Mouse (Mus musculus) adrenal gland, adult (tissue): ENCODE measurements at regions not wholly inside any gene's neighbourhood (a gene's known extent, or its start where the extent isn't known, plus 50 kb on each side); places are given as distances from the start of the nearest gene placed in this dataset.

ENCODE experiments used
- DNase-seq, 2 experiments: peaks; one replicate each; pipeline ENCODE4 v3.0.0; 2022 to 2023; ENCODE audit warnings: low spot score in 1 of 2; ENCODE audit not compliant: inconsistent age in 2 of 2

DNA sequence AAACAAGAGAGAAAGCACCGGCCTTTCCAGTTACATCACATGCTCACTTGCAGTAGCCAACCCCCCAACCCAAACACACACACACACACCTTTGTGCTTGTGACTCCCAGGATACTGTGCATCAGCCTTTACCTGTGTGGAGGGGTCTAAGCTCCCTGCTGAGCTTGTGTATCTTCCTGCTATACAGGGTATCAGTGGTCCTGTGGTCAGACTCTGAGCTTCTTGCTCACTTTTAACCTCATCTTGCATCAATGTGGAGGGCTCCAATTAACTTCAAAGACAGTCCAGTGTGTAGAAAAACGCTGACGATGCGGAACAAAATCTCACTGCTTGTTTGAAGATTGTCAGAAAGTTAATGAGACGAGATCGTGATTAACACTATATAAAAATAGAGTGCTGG lies 71.4 kb upstream of the Gypa start:
- DNase-seq = no peak

DNA sequence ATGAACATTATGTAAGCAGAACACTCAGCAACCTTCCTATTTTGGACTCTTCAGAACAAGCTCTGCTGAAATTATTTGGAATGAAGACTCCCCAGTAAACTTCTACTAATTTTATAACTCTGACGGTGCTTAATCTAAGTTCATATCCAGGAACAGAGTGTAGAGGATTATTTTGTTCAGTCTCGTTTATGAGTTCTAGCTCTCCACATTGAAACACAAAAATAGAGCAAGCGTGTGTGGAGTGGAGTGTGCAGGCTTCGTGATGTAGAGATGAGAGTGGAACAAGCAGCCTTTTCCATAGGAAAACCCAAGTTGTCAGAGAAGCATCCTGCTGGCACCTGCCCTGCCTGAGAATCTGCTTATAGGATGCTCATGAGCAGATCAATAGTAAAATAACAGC lies 77.5 kb upstream of the Gypa start:
- no peak for DNase-seq

DNA sequence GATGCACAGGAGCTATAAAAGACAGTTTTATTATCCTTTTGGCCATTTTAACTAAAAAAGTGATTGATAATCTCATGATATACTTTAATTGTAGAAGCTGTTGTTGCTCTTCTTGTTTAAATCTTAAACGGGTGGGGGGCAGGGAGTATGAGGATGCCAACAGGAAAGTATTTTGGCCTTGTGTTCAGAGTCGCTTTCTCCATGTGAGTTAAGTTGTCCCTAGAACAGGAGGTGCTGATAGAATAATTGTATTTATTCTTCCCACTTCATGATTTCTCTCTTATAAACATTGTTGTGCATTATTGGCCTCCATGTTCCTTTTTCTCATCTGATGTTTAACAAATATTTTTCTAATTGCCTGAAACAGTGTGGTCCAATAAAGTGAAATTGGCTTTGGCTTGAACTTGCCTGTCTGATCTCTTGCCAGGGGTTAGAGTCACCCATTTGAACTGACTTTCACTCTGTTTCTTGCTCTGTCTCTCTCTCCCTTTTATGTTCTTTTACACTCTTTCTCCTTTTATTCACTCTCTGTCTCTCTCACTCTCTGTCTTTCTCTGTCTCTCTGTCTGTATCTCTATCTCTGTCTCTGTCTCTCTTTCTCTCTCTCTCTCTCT lies 93.9 kb upstream of the Gypa start:
- DNase-seq = no peak

DNA sequence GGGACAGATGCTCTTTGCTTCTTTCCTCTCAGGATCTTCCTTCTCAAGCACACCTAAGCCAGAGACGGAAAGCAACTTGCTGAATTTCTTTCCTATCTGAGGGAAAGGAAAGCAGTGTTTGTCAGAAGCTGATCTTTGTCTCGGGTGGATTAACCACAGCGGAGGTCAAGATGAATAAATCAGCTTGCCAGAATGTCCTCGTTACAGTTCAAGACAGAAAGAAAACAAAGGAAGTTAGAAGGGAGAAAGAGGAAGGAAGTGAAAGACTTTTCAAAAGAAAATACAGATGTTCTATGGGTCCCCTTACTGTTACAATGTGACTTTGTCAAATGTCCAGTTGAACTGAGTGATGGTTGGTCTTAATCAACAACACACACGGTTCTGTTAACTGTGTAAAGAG lies 98.6 kb upstream of the Gypa start:
- no peak for DNase-seq

DNA sequence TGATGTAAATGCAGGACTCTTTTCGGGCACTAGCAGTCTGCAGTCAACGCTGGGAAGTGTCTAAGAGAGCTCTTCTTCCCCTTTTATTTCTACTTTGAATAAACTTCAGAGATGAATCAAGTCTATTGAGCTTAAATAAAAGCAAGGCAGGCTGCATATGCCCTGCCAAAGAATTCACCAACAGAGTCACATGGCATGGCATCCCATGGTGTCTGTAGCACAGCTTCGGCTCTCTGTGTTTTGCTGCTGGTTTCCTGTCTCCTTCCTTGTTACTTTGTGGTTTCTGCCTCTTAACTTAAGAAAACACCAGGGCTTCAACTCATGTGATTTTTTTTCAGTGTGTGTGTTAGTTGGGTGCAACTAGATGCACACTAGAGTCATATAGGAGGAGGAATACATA lies 100.5 kb upstream of the Gypa start:
- DNase-seq = no peak

DNA sequence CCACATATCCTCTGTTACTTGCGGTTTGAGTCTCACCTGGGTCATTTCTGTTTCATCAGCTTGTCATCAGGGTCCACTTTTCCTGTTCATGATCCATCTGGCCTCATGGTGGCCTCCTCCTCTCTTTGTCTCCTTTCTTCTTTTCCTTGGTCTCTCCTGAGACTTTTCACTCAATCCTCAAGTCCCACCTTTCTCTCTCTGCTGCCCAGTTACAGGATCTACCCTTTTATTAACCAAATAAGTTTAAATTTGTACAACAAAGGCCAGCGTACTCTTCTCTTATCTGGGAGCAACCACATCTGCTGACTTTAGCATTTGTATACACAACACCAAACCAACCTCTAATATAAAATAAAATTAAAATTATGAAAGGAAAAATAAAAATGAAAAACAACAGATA lies 124.4 kb upstream of the Gypa start:
- DNase-seq = no peak

DNA sequence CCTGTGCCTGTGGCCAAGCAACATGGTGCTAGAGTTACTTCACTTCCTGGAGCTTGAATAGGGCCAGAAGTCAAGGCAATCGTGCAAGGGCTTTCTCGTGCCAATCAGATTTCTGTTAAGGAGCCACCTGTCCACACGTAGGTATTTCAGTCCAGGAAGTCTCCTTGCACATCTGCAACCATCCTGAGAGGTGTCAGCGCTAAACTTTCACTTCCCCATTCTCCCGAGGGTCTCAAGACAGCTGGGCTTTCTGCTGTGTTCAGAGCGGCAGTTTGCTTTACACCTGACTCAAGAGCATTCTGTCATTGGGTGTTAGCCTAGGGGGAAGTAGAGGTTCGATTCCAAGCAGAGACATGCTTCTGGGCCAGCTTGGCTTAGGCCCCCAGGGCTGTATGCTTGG lies 129.5 kb upstream of the Gypa start:
- DNase-seq = no peak

DNA sequence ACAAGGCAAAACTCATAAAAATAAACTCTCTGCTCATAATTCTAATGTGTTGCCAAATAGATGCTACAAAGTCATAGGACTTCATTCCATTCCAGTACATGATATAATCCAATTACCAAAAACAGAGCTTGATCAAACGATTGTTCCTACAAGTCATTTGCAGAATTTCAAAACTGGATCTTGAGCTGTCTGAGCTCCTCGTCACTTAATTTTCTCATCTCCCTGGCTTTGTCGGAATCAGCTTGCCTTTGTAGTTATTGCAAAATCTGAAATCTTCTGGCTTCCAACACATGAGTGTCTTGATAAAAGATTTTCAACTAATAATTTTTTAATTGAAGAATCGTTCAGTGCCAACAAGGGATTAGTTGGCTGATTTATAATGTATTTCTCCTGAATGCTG lies 150.3 kb upstream of the Gypa start:
- no peak for DNase-seq

DNA sequence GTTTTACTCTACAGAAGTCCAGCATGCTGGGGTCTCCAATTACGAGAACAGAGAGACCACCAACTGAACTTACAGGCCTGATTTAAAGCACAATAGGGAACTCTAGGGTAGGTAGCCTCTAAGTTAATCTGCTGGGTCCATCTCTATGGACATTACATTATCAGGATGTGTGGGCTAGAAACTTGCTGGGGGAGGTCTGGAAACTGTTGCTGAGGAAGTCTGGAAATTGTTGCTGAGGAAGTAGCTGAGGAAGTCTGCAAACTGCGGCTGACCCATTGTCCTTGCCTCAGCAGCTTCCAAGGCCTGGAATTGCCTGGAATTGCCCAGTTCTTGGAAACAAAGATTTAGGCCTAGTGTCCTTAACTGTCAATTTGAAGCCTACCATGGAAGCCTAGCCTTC lies 155.7 kb upstream of the Gypa start:
- no peak for DNase-seq

DNA sequence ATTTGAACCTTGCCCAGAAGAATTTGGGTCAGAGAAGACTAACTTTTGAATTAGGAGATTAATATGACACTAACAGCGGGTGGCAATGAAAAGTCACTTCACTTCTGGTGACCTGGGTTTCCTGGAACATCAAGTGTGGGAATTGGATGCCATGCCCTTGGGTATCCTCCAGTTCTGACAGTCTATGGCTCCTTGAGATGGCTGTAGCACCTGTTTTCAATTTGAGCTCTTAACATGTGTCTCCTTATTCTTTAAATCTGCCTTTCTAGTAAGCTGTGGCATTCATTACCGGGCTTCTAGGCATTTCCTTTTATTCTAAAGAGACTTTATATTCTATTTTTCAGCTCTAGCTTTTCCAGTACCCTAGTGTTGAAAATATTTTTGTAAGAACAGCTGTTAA lies 164.9 kb upstream of the Gypa start:
- no peak for DNase-seq

DNA sequence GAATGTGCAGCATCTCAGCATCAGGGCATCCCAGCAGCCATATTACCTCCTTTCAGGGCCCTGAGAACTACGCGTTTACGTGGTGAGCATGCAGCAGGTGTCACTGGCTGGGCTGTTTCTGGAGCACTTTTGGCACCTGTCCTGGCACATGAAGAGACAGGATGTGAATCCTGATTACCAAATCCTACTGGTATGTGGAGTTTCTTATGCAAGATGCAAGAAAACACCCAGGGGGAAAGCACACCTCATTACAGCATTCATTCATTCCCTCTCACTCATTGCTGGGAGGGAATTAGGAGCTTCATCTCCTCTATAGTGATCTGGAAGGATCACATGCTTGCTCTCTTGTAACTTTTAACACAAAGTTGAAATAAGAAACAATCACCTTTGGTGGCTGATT lies 167.7 kb upstream of the Gypa start:
- no peak for DNase-seq

DNA sequence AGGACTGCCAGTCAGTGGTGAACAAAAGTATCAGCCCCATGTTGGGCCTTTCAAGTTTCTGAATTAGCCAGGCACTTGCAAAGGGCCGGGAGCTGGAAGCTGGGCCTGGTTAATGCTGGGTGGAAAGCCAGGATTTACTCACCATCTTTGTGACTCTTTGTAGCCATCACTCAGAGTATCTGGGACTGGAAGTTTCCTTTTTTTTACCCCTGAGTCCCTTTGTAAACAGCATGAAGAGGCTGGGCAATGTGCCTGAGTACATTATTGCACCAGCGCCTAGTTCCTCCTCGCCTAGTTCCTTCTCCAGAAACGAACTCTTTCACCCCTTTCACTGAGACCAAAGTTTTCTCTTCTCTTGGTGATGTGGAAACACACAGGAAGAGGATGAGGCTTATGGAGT lies 168.4 kb upstream of the Gypa start:
- DNase-seq = no peak

DNA sequence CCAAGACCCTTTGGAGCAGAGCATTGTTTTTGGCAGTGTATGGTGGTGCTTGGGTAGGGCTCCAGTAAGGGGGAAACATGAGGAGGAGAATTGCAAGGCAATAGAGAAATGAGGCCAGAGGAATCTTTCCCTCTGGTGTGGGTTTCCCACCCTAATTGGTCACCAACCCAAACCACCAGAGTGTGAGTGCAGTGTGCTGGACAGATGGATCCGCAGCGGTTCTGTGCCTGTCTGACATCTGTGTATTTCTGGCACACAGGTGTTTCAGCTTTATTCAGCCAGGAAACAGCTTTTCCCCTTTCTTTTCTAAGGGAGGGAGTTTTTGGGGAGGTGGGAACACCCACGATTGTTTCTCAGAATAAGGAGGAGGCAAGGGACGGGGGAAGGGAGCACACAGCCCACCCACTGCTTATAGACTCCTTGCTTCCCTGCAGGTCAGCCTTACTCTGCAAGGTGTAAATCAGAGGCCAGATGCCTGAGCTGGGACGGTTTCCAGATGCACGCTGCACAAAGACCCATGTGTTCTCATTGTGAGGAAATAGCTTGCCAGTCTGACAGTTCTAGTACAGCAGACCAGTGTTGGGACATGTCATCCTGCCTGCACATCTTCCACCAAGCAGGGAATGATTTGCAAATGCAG lies 175.2 kb upstream of the Gypa start:
- no peak for DNase-seq

DNA sequence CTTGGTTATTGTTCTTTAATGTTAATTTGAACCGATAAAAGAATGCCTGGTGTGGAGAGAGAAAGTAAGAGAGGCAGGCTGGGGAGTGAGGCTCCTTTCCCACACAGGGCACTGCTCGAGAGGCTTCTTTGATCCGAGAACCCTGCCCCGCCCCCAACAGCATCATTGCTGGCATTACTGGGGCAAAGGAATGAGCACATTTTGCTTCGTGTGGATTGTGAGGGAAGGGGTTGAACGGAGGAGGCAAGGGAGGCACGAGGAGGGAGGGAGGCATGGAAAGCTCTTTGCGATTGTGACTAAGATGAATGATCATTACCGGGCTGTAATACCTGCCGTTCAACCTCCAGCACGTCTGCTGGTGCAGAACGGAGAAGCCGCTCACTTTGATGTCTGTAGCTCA lies 178.2 kb upstream of the Gypa start:
- DNase-seq = peak; percentile 38 to 62

DNA sequence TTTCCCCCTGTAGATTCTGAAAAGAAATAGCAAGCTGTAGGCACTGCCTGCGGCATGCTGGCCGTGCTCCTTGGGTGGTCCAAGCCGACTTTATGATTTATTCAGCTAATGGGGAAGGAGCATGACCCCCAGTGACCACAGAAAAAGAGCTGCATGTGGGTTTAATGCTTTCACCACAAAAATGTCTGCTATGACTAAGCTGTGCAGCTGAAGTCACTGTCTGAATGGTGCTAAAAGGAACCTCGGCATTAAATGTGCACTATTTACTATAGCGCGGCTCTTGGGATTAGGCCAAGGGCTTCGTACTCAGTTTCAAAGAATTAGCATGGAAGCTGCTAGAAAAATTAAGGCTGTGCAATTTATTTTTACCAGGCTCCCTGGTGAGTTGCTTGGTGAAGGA lies 178.8 kb upstream of the Gypa start:
- DNase-seq = peak in 1 of 2 experiments; percentile 42

DNA sequence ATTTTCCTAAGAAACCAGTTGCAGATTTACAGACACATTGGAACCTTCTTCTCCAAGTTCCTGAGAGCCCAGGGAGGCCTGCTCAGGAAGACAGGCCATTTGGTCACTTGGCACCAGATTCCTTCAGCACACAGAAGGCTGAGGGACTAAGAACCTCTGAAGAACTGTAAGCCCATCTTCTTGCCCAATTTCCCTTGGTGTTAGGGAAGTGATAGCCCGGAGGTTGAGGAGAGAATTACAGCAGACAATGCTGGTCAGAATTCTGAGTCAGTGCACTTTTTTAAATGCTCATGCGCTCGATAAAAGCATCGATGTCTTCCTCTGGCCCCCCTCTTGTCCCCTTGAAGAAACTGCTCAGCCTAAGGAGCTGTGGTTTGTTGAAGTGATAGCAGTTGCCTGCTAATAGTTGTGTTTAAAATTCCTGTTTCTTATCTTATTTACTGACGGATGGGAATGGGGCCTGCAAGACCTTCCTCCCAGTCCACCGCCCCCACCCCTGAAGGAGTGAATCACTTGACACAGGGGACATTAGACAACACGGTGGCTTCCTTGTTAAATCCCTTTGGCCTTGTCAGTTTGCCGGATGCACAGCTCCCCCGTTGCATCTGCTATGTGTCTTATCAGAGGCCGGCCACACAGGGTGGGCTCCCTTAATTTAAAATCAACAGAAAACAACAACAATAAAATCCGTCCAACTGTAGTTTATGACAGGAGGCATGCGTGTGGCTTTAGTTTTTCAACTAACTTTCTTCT lies 179.5 kb upstream of the Gypa start:
- DNase-seq = no peak

DNA sequence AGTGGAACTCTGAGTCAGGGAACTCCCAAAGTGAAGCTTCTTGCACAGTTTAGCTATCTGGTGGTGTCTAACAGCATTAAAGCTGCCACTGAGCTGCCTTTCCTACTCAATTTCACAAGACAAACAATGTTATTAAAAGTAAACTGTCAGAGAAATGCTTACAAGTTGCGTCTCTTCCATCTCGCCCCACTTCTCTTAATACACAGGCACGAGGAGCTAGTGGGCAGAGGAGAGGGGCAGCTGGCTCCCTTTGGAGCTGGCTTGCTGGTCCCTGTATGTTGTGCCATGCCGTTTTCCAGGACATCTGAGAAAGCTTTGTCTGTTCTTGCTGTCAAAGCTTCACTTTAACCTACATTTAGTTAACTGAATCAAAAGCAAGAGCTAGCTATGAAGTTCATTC lies 185.8 kb upstream of the Gypa start:
- DNase-seq = no peak

DNA sequence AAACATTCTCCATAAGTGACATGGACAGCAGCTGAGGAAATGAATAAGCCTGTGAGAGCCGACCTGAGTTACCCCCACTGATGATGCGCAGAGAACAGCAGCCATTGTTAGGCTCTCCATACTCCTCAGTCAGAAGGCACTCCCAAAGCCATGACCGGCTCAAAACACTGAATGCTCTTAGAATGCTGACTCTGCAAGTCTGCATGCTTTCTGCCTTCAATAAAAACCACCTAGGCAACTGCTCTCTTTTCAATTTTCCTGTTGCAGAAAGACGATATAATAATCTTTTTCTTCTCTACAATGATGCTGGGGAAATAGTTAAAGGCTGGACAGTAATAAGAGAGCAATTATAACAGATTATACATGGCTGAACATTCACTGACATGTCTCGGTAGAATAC lies 195.0 kb upstream of the Gypa start:
- no peak for DNase-seq

DNA sequence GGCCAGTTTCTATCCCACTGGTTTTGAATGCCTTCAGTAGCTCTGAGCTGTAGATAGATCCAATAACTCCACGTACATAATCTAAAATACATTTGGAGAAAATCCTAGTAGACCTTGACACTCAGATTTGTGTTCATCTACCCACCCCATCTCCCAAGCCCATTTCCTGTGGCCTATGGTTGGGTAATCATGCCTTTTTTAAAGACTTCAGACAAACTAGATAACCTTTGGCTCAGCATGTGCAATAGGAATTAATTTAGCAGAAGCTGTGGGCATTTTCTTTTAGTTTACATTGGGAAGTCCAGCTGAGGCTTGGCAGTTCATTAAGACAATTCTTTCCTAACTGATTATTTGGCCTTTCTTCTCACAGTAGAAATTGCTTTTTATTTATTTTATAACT lies 203.3 kb upstream of the Gypa start:
- no peak for DNase-seq

DNA sequence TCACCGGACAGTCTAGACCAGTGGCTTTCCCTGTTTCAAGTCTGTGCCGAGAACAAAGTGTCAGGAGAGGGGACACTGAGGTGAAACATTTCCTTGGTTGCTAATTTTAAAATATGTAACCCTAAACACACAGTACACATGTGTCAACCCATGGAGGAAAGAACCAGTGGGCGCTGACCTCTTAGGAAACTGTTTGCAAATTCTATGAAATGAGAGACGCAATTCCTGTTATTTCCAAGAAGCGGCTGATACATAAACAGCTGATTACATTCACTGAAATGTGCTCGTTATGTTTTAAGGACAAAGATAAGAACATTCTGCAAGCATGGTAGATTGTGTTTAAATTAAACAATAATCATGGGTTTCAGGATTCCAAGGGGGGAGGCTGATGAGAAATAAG lies 204.3 kb upstream of the Gypa start:
- DNase-seq = no peak

DNA sequence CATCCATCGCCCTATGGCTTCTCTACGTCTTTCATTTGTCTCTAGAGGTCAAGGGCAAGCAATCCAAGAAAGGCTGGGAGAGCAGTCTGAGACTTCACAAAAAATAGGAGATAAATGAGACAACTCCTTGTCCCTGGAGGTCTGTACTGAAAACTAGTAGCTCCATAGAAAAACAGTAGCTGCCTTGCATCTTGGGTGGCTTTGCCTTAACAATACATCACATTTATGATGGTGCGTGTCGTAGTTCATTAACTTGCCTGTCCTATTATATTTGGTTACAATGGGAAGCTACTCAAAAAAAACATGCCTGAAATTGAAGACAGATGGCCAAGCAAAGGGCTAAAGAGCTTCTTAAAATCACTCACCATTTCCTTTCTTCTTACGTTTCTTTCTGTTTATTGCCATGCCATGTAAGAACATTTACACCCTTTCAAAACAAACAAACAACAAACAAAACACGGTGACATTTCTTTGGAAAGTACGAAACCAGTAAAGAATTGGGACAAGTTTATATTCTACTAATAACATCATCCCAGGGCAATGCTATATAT lies 211.2 kb upstream of the Hhip start:
- DNase-seq = no peak

DNA sequence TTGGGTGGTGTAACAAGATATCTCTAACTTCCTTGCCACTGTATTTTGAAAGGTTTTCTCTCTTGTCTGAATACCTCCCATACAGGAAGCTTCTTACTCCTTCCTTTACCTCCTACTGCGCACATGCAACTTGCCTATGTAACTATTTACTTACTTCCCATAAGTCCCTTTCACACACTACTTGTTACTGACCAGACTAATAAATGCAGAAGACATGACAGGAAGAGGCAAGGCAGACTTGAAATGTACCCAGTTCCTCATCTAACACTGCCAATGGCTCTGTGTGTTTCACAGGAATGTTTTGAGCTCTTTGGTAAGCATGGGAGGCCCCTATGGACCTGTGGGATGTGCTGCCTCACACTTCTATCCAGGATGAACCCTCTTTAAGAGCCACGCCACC lies 207.1 kb upstream of the Hhip start:
- no peak for DNase-seq
